Mouse (Mus musculus): Measurements from ENCODE around the gene Baz1b. TPM values are rescaled to one million over a fixed set of nuclear protein-coding genes. Genes with fewer than 3 reads are reported as not detected.
"Not testable (repeated sequence)": the region's sequence is repeated elsewhere in the genome, so short reads cannot be mapped to it uniquely, and the experiment has no call there.

Baz1b gene
- polyA plus RNA-seq, 1 experiment from 2014 or later = 11.7 TPM

GRCm38 (mm10) chr5:135216871-135217270, 29.8 kb downstream of the Baz1b start:
- Histone ChIP-seq H3K27ac (ENCODE audit: low read depth) (no peak overlapping the region), H3K4me3 (ENCODE audit: low read depth, low read length) (no peak overlapping the region), H3K4me1 (ENCODE audit: insufficient read depth) (no peaks in the 10 kb centered on the region), H3K9me3 (ENCODE audit: low read length) (no peaks in the 10 kb centered on the region), H3K9ac (replicated peaks) (no peak overlapping the region), H3K4me2 (ENCODE audit: low read depth, low read length) (no peak overlapping the region), H3K36me3 (replicated peaks; ENCODE audit: insufficient read depth, low read length) (peaks cover 96% of the 10 kb centered on the region), H3K27me3 (ENCODE audit: insufficient read depth, low read length) (no peaks in the 10 kb centered on the region)
- TF ChIP-seq EP300 (IDR thresholded peaks at IDR 0.05; ENCODE audit: low read depth) (no peak), CTCF (IDR thresholded peaks at IDR 0.05; ENCODE audit: low read depth) (no peak)
- no peak for DNase-seq
- 86% methylated on average over 6 of the region's 6 CpGs for WGBS (ENCODE audit: insufficient replicate concordance)
- ATAC-seq = no peak

- no peaks in the 10 kb centered on the region for H3K27me3 ChIP-seq (ENCODE audit: insufficient read depth, low read length)
- H3K4me2 ChIP-seq (ENCODE audit: low read depth, low read length) = no peak overlapping the region
- DNase-seq (no peak), ATAC-seq (no peak)
- H3K36me3 ChIP-seq (replicated peaks; ENCODE audit: insufficient read depth, low read length) = peaks cover 94% of the 10 kb centered on the region
- no peak overlapping the region for H3K4me3 ChIP-seq (ENCODE audit: low read depth, low read length)
- H3K4me1 ChIP-seq (ENCODE audit: insufficient read depth) = no peaks in the 10 kb centered on the region
- TF ChIP-seq CTCF (IDR thresholded peaks at IDR 0.05; ENCODE audit: low read depth) (no peak), EP300 (IDR thresholded peaks at IDR 0.05; ENCODE audit: low read depth) (no peak)
- H3K9me3 ChIP-seq (ENCODE audit: low read length) = no peaks in the 10 kb centered on the region
- H3K27ac ChIP-seq (ENCODE audit: low read depth) = no peak overlapping the region
- H3K9ac ChIP-seq (replicated peaks) = no peak overlapping the region
These were observed 33.9 kb downstream of the Baz1b start for GRCm38 (mm10) chr5:135220941-135221340.

GRCm38 (mm10) chr5:135222066-135222465, 35.0 kb downstream of the Baz1b start:
- no peak overlapping the region for H3K9ac ChIP-seq (replicated peaks)
- 86% methylated on average over 7 of the region's 7 CpGs for WGBS (ENCODE audit: insufficient replicate concordance)
- H3K4me3 ChIP-seq (ENCODE audit: low read depth, low read length) = no peak overlapping the region
- DNase-seq (no peak), ATAC-seq (no peak)
- H3K4me2 ChIP-seq (ENCODE audit: low read depth, low read length) = no peak overlapping the region
- no peak overlapping the region for H3K27ac ChIP-seq (ENCODE audit: low read depth)
- peaks cover 91% of the 10 kb centered on the region for H3K36me3 ChIP-seq (replicated peaks; ENCODE audit: insufficient read depth, low read length)
- no peak for TF ChIP-seq CTCF (IDR thresholded peaks at IDR 0.05; ENCODE audit: low read depth)
- TF ChIP-seq EP300 (IDR thresholded peaks at IDR 0.05; ENCODE audit: low read depth) = no peak
- no peaks in the 10 kb centered on the region for H3K9me3 ChIP-seq (ENCODE audit: low read length)
- H3K4me1 ChIP-seq (ENCODE audit: insufficient read depth) = no peaks in the 10 kb centered on the region
- no peaks in the 10 kb centered on the region for H3K27me3 ChIP-seq (ENCODE audit: insufficient read depth, low read length)

- H3K4me2 ChIP-seq (ENCODE audit: low read depth, low read length) = no peak overlapping the region
- DNase-seq (no peak), ATAC-seq (no peak)
- TF ChIP-seq CTCF (IDR thresholded peaks at IDR 0.05; ENCODE audit: low read depth) (no peak), EP300 (IDR thresholded peaks at IDR 0.05; ENCODE audit: low read depth) (no peak)
- H3K4me1 ChIP-seq (ENCODE audit: insufficient read depth) = no peaks in the 10 kb centered on the region
- peaks cover 87% of the 10 kb centered on the region for H3K36me3 ChIP-seq (replicated peaks; ENCODE audit: insufficient read depth, low read length)
- no peak overlapping the region for H3K27ac ChIP-seq (ENCODE audit: low read depth)
- H3K9ac ChIP-seq (replicated peaks) = no peak overlapping the region
- 90% methylated on average over 3 of the region's 3 CpGs for WGBS (ENCODE audit: insufficient replicate concordance)
- no peak overlapping the region for H3K4me3 ChIP-seq (ENCODE audit: low read depth, low read length)
- H3K9me3 ChIP-seq (ENCODE audit: low read length) = no peaks in the 10 kb centered on the region
- H3K27me3 ChIP-seq (ENCODE audit: insufficient read depth, low read length) = no peaks in the 10 kb centered on the region
These were observed 37.1 kb downstream of the Baz1b start for GRCm38 (mm10) chr5:135224169-135224568.

GRCm38 (mm10) chr5:135225879-135226278, 38.8 kb downstream of the Baz1b start:
- H3K36me3 ChIP-seq (replicated peaks; ENCODE audit: insufficient read depth, low read length) = peaks cover 87% of the 10 kb centered on the region
- not testable (repeated sequence) for H3K27me3 ChIP-seq (ENCODE audit: insufficient read depth, low read length); ATAC-seq; H3K4me1 ChIP-seq (ENCODE audit: insufficient read depth); H3K4me2 ChIP-seq (ENCODE audit: low read depth, low read length); H3K9me3 ChIP-seq (ENCODE audit: low read length); DNase-seq; H3K27ac ChIP-seq (ENCODE audit: low read depth); H3K4me3 ChIP-seq (ENCODE audit: low read depth, low read length); H3K9ac ChIP-seq (replicated peaks)
- TF ChIP-seq CTCF (IDR thresholded peaks at IDR 0.05; ENCODE audit: low read depth) = 0 out of 2 replicates have a peak, but pooled peaks have one; percentile 12
- 92% methylated on average over 4 of the region's 4 CpGs for WGBS (ENCODE audit: insufficient replicate concordance)

- no peak for TF ChIP-seq EP300 (IDR thresholded peaks at IDR 0.05; ENCODE audit: low read depth)
- TF ChIP-seq CTCF (IDR thresholded peaks at IDR 0.05; ENCODE audit: low read depth) = no peak
- WGBS (ENCODE audit: insufficient replicate concordance) = 87% methylated on average over 4 of the region's 4 CpGs
- no peak overlapping the region for H3K4me2 ChIP-seq (ENCODE audit: low read depth, low read length)
- H3K27ac ChIP-seq (ENCODE audit: low read depth) = no peak overlapping the region
- H3K27me3 ChIP-seq (ENCODE audit: insufficient read depth, low read length) = no peaks in the 10 kb centered on the region
- H3K9me3 ChIP-seq (ENCODE audit: low read length) = no peaks in the 10 kb centered on the region
- DNase-seq (no peak), ATAC-seq (no peak)
- no peaks in the 10 kb centered on the region for H3K4me1 ChIP-seq (ENCODE audit: insufficient read depth)
- no peak overlapping the region for H3K4me3 ChIP-seq (ENCODE audit: low read depth, low read length)
- peaks cover 85% of the 10 kb centered on the region for H3K36me3 ChIP-seq (replicated peaks; ENCODE audit: insufficient read depth, low read length)
- H3K9ac ChIP-seq (replicated peaks) = no peak overlapping the region
These were observed 43.1 kb downstream of the Baz1b start for GRCm38 (mm10) chr5:135230186-135230585.
